Mouse (Mus musculus) cerebellum, adult 2 months (tissue): ENCODE measurements around the gene Zscan2.

ENCODE experiments used
- CTCF ChIP-seq: fragments of 200-500 bp; IDR thresholded peaks from 2 replicates; pipeline ENCODE4 v1.5.1; 2011; ENCODE audit warnings: low read depth, mild to moderate bottlenecking, control low read depth, low read length, moderate library complexity, borderline replicate concordance; ENCODE audit not compliant: insufficient read depth
- POLR2A ChIP-seq: fragments of 200-500 bp; IDR thresholded peaks from 2 replicates; pipeline ENCODE4 v1.6.1; 2011; ENCODE audit warnings: low read length, control low read depth, borderline replicate concordance; ENCODE audit not compliant: insufficient read depth

- TF ChIP-seq CTCF (no peak), POLR2A (no peak)
These were observed 51.8 kb downstream of the Zscan2 start for GRCm38 (mm10) chr7:80912496-80912895.
